Mouse (Mus musculus): Measurements from ENCODE around the gene Gm37240.

The Gm37240 gene

DNA sequence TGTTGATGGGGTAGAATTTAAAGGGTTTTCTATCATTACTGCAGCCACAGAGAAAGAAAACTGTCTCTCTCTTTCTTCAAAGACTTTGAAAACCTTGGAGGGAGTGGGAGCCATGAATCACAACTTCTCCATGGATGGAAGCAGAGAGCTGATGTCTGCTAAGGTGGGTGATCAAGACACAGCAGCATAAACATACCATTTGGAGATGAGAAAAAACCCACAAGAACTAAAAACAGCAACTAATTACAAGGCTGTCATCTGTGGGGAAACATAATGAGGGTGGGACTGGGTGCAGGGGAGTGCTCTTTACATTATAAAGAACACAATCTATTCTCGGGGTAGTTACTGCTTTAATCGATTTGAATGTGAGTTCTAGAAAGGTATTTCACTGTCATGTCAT, 622.4 kb downstream of the Gm37240 start:
- in situ Hi-C loops (cut with MboI): no loop called here

DNA sequence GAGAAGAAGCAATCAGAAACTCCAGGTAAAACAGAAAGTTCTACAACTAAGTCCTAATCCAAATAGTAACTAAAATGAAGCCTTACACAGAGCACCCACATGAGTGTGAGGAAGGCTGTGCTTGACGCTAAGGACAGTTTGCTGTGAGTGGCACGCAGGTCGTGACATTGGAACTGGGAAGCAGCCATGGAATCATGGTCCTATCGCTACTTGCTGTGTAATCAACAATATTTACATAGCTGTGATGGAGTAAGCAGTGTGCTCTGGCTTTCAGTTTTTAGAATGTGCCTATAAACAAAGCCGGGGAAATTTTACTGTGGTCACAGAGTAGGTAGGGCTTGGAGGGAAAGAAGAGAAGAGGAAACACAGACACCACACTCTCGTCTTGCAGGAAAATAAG, 622.8 kb downstream of the Gm37240 start:
- in situ Hi-C loops (cut with MboI): no loop called here

DNA sequence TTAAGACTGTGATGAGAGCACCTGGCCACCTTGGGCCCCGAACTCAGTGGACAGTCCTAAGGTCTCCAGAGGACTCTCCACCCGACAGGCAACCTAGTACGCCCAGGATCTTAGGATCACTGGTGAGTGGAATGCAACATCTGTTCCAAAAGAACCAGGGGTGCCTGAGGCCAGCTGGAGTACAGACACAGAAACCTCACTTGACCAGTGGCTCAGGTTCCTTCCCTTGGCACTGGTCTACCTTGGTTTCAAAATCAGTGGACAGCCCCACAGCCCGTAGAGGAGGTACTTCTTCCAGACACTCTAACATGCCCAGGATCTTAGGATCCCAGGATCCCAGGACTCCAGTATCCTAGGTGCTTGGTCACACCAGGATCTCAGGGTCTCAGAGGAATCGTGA, 632.8 kb downstream of the Gm37240 start:
- in situ Hi-C loops (cut with MboI): no loop called here

DNA sequence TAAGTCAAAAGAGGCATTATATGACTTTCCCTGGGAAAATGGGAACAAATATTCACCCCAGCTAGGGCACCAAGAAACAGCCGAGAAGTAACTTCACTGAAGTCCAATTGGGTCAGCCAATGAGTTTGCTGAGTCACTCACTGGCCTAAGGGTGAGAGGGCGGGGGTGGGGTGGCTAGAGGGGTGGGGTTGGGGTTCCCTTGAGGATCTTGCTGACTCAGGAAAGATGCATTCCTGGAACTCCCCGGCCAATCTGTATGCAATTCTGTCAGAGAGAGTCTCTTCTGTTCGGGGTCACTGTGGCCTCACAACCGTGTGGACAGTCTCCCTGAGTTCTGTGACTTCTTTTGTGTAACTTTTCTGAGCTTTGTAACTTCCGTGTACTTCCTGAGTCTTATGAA, 635.7 kb downstream of the Gm37240 start:
- in situ Hi-C loops (cut with MboI): no loop called here

DNA sequence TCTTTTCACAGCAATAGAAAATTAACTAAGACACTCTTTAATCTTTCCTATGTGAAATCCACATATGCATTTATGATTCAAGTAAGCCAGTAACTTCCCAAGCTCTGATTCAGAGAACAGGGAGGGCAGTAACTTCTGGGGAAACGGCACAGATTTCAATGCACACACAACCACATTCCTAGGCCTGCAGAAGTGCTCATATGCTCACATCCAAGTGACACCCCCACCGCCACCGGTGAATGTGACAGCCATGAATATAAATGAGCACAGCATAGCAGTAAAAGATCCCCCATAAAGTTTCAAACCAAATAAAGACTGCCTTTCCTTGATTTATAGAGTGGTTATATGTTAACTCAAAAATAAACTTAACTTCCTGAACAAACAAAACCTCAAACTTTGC, 641.2 kb downstream of the Gm37240 start:
- in situ Hi-C loops (cut with MboI): no loop called here

DNA sequence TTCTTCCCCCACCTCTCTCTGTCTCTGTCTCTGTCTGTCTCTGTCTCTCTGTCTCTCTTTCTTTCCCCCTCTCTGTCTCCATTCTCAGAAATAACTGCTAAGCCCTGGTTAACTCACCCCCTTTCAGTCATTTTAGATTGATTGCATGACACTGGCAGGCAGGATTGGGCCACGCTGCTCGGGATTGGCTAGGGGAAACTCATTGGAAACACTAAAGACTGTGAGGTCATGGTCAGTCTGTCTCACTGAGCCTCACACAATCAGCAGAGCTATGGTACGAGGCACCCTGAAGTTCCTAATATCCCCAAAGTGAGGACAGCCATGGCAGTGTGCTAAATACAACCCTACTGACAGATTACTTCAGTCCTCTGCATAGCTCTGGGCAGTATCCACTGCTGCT, 650.8 kb downstream of the Gm37240 start:
- in situ Hi-C loops (cut with MboI): no loop called here

DNA sequence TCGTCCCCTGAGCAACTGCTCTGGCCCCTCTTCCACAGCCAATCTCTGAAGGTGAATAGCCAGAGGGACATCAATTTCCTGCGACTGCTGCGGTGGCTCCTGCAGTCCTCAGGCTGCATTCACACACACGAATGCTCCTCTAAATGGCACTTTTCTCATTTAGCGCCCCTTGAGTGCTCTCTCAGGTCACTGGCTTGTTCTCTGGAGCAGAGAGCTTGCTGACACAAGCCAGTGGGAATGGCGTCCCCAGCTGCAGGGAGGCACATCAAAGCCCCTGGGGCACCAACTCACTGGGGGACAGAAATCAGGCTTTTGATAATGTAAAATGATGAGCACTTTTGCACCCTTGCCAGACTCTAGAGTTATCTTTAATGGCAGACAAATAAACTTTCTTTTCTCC, 654.5 kb downstream of the Gm37240 start:
- in situ Hi-C loops (cut with MboI): no loop called here

DNA sequence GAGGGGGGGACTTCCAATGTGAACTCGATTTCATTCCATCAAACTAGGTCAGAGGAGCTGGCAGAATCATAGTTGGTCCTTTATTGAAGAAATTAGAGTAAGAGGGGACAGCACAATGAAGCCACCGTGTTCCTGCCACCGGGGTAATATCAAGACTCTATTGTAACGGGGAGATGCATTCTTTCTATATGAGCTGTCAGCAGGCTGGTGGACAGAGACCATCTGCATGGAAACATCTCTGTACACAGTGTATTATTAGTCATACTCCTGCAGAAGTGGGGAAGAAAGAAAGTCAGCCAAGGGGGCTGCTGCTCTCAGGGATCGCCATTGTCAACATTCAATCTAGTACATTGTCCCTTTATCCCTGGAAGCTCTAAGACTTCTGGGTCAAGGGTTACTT, 665.3 kb downstream of the Gm37240 start:
- in situ Hi-C loops (cut with MboI): no loop called here

DNA sequence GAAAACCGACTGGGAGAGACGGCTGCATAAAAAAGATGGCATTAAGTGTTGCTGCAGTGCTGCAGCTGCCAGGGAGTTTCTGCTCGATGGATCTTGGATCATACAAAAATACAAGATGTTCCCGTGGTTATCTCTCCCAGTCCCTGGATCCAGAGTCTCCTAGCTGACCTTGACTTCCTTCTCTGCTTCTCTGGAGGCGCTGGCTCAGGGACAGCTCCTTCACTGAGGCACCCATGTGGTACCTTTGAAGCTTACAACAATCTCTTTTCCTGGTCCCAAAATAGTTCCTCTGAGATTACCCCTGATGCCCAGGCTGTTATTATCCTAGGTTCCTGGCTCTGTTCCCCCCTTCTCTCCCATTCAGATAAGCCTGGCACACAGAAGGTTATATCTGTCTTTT, 672.4 kb downstream of the Gm37240 start:
- in situ Hi-C loops (cut with MboI): no loop called here

DNA sequence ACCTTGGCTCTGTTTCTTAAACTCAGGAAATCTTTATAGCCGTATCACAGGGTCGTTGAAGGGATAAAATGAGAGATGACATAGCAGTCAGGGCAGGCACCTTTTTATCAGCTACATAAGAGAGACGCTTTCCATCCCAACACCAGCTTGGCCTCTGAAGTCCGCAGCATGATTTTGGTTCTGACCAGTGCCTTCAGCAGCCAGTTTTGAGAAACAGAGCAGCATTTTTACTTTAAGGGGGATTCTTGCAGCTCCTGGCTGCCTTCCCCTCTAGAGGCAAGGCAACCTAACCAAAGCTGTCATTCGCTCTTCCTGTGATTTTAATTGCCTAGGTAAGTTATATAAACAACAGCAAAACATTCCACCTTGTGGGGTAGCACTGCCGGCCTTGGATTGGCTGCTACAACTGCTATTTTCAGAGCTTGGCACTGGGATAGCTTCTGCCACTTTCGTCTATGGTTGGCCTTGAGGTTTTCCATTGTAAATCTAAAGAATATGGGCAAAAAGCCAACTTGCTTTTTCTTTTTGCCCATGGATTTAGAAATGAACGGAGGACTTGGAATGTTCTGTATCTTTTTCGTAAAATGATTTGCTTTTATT, 674.5 kb downstream of the Gm37240 start:
- in situ Hi-C loops (cut with MboI): no loop called here

DNA sequence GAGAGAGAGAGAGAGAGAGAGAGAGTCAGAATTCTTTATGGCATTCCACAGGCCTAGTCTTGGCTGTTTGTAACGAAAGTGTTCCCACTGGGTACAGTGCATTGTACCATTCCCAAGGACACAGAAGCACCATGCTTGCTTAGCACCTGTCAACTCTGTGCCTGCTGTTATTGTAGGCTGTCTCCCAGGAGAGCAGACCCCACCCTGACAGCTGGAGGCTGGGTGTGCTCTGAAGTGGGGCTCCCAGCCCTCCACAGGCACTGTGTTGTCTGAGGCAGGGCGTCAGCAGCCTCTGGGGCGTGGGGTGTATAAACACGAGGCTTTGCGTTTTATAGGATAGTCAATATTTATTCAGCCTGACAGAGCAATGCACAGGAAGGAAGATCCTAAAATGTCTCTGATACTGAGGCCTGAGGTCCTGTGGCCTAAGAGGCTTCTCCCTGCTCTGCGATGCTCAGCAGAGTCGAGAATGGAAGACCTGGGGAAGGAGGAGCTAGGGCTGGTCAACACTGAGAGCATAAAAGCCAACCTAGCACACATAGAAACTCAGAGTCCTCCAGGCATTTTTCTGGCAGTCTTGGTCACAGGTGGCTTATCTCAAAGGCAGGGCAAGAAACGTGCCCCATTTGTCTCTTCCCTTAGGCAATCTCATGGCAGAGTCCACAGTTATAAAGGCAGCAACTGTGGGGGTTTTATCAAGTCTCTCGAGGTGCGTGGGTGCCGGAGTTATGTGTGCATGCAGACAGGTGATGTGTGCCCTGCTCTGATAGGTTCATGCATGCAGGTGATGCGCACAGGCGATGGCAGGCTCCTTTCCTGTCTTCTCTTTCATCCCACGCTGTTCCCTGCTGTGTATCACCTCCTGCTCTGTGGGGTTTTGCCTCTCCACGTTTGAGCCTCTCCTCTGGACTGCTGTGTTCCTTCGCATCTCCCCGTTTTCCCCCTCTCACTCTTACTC, 677.2 kb downstream of the Gm37240 start:
- in situ Hi-C loops (cut with MboI): no loop called here

DNA sequence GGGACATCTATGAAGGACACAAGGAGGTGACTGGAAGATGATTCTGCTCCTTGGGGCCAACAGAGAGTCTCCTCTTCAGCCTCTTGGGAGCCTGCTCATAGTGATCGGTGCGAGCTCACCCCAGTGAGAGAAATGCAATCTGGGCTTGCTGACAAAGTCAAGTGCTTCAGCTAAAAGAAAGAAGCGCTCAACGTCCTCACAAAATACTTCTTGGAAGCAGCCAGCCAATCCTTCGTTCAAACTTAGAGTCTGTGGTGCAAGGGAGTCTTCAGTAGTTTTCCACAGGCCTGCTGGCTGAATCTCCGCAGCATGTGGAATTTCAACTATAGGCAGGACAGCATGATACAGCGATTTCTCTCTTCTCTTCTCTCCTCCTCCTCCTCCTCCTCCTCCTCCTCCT, 680.8 kb downstream of the Gm37240 start:
- in situ Hi-C loops (cut with MboI): no loop called here

DNA sequence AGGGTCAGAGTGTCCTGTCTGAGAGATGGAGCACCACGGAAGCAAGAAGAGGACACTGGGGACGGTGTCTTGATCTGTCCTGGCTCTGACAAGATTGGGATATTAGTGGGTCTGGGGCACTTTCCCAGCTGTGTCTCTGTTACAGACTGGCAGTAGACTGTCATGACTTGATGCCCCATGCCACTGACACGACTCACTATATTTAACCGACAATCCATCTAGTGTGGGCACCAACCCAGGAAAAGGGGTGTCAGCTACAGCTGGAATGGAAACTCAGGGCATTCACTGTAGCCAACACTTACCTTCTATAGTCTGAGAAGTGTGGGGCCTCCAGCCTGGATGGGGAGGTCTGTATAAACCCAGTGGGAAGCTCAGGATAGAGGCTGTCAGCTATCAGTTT, 681.4 kb downstream of the Gm37240 start:
- in situ Hi-C loops (cut with MboI): no loop called here

DNA sequence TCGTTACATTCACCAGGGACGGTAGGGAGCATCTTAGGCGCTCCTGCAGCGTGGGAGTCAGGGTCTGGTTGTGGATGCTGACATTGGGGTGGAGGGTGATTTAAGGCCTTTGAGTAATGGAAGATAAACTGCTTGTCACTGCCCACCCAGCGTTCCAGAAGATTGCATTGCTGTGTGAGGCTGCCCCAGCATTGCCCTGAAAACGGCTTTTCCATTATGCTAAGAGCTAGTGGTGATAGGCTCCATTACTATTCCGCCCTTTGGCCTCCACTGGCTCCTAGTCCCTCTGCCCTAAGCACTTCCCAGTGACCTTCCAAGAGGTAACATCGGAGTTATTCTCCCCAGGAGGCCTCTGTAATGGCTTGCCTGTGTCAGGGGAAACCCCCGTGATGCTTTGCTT, 683.7 kb downstream of the Gm37240 start:
- in situ Hi-C loops (cut with MboI): no loop called here

DNA sequence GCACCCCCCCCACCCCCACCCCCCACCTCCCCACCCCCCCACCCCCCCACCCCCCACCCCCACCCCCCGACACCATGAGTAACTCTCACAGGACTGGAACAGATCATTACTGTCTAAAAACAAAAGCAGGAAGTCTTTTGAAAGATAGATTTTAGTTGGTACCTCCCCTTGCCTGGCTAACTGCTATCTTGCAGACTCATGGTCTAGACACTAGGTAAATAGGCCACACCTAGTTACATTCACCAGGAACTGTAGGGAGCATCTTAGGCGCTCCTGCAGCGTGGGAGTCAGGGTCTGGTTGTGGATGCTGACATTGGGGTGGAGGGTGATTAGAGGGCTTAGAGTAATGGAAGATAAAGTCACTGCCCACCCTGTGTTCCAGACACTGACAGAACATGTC, 684.6 kb downstream of the Gm37240 start:
- in situ Hi-C loops (cut with MboI): no loop called here

DNA sequence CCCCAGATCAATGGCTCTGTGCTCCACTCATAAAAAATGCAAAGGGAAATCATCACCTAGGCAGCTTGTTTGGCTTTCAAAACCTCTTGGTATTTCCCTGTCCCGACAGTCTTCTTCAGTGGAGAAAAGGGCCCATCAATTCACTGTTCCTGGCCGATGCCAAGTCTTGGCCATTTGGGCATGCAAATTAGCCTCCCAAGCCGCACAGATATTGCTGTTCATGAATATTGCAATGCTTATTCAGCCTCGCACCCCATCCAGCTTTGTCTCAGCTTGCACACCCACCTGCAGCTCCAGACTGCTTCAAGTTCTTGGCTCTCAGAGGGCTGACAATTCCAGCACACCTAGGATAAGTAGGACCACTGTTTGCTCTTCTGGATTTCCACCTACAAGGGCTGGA, 685.5 kb downstream of the Gm37240 start:
- in situ Hi-C loops (cut with MboI): no loop called here

DNA sequence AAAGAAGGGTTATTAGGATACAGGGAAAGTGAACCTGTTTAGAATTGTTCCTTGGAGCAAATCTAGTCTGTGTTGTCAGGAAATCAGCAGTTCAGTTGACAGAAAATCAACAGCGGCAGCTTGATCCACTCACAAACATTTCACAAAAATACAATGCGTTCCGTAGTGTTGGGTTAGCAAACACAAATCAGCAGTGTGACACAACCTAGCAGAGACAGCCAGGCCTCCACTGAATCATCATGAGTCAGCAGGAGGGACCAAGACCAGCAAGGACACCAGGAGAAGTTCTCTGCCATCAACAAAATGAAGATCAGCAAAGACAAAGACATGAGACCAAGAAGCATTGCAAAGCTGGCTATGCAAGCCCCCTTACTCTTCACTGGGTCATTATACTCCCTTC, 688.8 kb downstream of the Gm37240 start:
- in situ Hi-C loops (cut with MboI): no loop called here

DNA sequence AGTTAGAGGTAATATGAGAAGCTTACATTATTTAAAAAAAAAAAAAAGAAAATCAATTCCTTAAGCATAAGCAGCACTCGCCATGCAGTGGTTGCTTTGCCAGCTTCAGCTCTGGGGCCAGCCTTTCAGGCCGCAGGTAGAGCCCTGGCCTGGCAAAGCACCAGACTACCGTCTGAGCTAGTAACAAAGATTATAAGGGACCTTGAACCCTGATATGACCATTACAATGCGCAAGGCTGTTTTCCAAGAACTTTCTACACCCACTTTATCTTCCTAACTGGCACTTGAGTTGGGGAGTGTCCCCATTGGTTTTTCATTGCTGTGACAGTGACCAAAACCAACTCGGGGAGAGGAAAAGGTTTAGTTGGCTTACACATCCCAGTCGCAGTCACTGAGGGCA, 690.2 kb downstream of the Gm37240 start:
- in situ Hi-C loops (cut with MboI): no loop called here

DNA sequence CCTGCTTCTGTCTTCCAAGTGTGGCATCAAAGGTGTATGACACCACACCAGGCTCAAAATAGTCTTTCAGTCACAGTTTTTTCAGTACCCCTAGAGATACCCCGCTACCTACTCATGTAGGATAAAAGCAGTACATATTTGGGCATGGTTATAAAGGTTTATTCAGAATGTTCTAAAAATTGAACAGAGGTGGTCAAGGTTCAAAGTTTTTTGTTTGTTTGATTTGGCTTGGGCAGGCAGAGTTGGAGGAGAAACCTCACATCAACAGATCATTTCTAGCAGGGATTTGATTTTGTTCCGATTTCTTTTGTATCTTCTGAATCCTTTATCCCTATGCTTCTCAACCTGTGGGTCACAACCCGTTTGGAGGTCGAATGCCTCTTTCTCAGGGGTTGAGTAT, 690.7 kb downstream of the Gm37240 start:
- in situ Hi-C loops (cut with MboI): no loop called here

DNA sequence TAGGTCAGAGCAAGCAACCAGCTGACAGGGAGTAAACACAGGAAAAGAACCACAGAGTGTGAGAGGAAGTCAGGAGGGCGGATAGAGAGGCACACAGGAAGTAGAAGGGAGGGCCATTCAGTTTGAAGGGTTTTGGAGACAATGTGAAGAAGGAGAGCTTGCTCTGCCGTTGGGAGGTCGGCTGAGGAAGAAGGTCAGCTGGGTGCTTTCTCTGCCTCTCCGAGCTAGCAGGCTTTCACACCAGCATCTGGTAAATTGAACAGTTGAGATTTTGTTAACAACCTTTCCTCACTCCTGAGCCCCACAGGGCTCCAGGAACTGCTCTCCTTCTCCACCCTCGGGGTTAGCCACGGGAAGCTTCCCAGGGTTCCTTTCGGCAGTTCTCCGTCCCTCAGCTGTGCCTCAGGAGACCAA, 692.2 kb downstream of the Gm37240 start:
- in situ Hi-C loops (cut with MboI): no loop called here

DNA sequence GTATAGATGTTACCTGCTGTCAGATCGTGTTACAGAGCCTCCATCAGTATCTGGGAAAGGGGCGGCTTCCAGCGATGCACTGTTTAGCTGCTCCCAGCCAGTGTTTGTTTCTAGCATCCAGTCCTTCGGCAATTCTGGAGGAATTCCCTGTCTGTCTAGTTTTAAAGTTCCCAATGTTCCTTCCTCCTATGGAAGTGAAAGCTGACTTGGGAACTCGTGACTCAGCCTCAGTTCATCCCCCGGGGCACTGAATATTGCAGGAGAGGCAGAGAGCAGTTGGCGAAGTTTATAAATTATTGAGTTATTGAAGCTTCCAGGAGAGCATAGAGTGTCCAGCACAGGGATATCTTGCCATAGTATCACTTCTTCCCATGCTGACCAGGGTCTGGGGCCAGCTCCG, 697.5 kb downstream of the Gm37240 start:
- in situ Hi-C loops (cut with MboI): no loop called here

DNA sequence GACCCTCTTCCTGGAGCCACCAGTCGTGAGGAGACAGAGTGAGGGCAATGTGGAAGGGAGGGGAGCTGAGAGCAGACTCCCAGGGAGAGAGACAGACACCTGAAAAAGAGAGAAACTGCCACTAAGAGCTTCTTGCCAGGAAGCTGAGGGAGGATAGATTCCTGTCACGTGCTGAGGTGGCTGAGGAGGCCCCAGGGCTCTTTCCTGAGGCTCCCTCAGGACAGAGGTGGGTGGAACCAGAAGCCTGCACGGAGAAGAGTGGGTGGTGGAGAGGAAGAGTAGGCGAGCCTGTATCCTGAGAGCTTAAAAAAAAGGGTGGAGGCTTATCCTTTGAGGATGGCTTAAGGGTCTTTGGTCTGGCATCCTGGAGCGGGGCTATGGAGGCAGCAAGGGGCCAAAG, 699.0 kb downstream of the Gm37240 start:
- in situ Hi-C loops (cut with MboI): no loop called here

DNA sequence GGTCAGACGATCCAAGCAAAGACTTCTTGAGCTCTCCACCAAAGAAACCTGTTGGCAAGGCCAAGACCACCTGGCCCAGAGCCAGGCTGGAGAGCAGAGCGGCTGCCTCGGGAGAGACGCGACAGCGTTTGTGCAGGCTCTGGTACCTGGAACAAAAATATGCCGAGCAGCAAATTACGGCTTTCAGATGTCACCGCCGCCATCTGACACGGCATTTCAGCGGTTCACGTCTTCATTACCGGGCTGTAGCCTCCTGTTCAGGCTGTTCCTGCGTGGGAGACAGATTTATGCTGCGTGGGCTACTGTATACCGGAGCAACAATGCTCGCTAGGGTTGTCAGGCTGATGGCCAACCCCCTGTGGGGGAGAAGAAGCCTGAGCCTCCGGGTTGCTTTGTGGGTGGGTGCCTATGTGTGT, 700.6 kb downstream of the Gm37240 start:
- in situ Hi-C loops (cut with MboI): no loop called here

DNA sequence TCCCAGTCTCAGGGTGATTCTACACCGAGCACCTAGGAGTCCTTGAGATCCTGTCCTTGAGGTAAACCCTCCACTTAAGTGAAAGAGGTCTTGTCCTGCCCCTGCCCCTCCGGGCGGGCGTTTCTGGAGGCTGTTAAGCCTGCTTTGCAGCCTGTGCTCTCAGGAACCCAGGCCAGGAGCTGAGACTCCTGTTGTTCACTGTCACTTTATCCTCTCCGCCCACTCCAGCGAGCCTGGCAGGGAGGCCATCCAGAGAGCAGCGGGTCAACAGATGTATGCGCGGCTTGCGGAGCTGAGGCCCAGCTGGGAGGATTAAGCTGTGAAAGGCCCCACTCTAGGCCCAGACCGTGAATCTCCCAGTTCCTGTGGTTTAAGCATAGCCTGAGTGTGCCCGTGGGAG, 701.5 kb downstream of the Gm37240 start:
- in situ Hi-C loops (cut with MboI): no loop called here

Measured in mature B cell (primary cell).